Mouse (Mus musculus): ENCODE data around the gene Gm4513. TPM values are rescaled to one million over a fixed set of nuclear protein-coding genes. Genes with fewer than 3 reads are reported as not detected.

Gm4513 gene
- not detected in 2 replicates for polyA plus RNA-seq (2015; fragmentation: Nextera tagmentation; extraction: Ambion mirVana)

GRCm38 (mm10) chr7:20598921-20599320 lies at the start of gene Gm4513:
TSS of gene Gm4513 (minus strand) at chr7:20599021.

DNA sequence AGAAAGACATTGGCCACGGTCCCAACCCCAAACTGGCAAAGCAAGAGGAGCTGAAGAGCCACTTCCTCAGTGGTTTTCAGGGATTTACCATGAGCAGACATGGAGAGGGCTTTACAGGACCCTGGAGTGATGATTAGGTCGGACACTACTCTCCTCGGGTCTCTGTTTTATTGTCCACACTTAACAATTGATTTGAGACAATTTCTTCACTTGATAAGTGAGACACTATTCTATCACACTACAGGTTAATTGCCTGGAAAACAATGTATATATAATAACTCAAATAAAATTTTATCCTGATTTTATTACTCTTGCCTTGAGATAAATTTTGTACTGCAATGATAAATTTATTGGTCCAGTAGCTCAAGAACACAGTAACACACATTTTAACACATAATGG lies 22.7 kb downstream of the Gm4513 start, which contains the start of gene Gm4141:
TSS of gene Gm4141 (minus strand) at position 101 of the 400 bp plus-strand sequence.

GRCm38 (mm10) chr7:20545657-20546056 lies 53.2 kb downstream of the Gm4513 start, which contains the start of gene Gm5726:
TSS of gene Gm5726 (minus strand) at chr7:20545757.

Other genes with a start within 250 kb of the Gm4513 start
- not detected in 2 replicates for gene Gm5728, start 223.6 kb downstream of the Gm4513 start, polyA plus RNA-seq (2015; fragmentation: Nextera tagmentation; extraction: Ambion mirVana)
- not detected in 2 replicates for gene Vmn1r100, start 181.1 kb downstream of the Gm4513 start, polyA plus RNA-seq (2015; fragmentation: Nextera tagmentation; extraction: Ambion mirVana)
- gene Vmn1r101, start 156.4 kb downstream of the Gm4513 start, polyA plus RNA-seq (2015; fragmentation: Nextera tagmentation; extraction: Ambion mirVana) = not detected in 2 replicates
- gene Gm10670, start 124.1 kb downstream of the Gm4513 start, polyA plus RNA-seq (2015; fragmentation: Nextera tagmentation; extraction: Ambion mirVana) = not detected in 2 replicates
- not detected in 2 replicates for gene Vmn1r103, start 88.5 kb downstream of the Gm4513 start, polyA plus RNA-seq (2015; fragmentation: Nextera tagmentation; extraction: Ambion mirVana)
- gene Vmn1r104, start 65.2 kb downstream of the Gm4513 start, polyA plus RNA-seq (2015; fragmentation: Nextera tagmentation; extraction: Ambion mirVana) = not detected in 2 replicates
- not detected in 2 replicates for gene Gm5726, start 53.3 kb downstream of the Gm4513 start, polyA plus RNA-seq (2015; fragmentation: Nextera tagmentation; extraction: Ambion mirVana)
- gene Gm4141, start 22.8 kb downstream of the Gm4513 start, polyA plus RNA-seq (2015; fragmentation: Nextera tagmentation; extraction: Ambion mirVana) = not detected in 2 replicates
- not detected in 2 replicates for gene Vmn1r107, start 69.9 kb upstream of the Gm4513 start, polyA plus RNA-seq (2015; fragmentation: Nextera tagmentation; extraction: Ambion mirVana)
- gene Vmn1r111, start 104.2 kb upstream of the Gm4513 start, polyA plus RNA-seq (2015; fragmentation: Nextera tagmentation; extraction: Ambion mirVana) = not detected in 2 replicates
- not detected in 2 replicates for gene Gm10668, start 131.6 kb upstream of the Gm4513 start, polyA plus RNA-seq (2015; fragmentation: Nextera tagmentation; extraction: Ambion mirVana)
- gene Vmn1r112, start 172.2 kb upstream of the Gm4513 start, polyA plus RNA-seq (2015; fragmentation: Nextera tagmentation; extraction: Ambion mirVana) = not detected in 2 replicates
- not detected in 2 replicates for gene Vmn1r113, start 188.3 kb upstream of the Gm4513 start, polyA plus RNA-seq (2015; fragmentation: Nextera tagmentation; extraction: Ambion mirVana)
- not detected in 2 replicates for gene Vmn1r114, start 213.2 kb upstream of the Gm4513 start, polyA plus RNA-seq (2015; fragmentation: Nextera tagmentation; extraction: Ambion mirVana)
- gene Vmn1r115, start 246.0 kb upstream of the Gm4513 start, polyA plus RNA-seq (2015; fragmentation: Nextera tagmentation; extraction: Ambion mirVana) = not detected in 2 replicates